Mouse (Mus musculus) adrenal gland, postnatal 4 days (tissue): ENCODE data around the gene Fbxw11. TPM values are rescaled to one million over a fixed set of nuclear protein-coding genes. Genes with fewer than 3 reads are reported as not detected.
"Not testable (repeated sequence)": the region's sequence is repeated elsewhere in the genome, so short reads cannot be mapped to it uniquely, and the experiment has no call there.

Experiments
- DNase-seq, 2 experiments: peaks; one replicate each; pipeline ENCODE4 v3.0.0; 2021 to 2022; ENCODE audit warnings: low spot score in 2 of 2, mixed read lengths in 2 of 2
- long read RNA-seq, 2 experiments: library from polyadenylated mRNA; stranded (forward); transcript quantifications; one replicate each; pipeline ENCODE4 v2.0.0; 2021
- total RNA-seq, 2 experiments: library from RNA; stranded (reverse); gene quantifications; 2 replicates each; pipeline ENCODE4 v1.2.3; 2021

Gene Fbxw11
- 100 to 1,000 TPM; 110 to 111 TPM for total RNA-seq
- long read RNA-seq, experiment 1, partial matches to known transcripts: 10 of 16 reads
- long read RNA-seq, experiment 1, other reads (novel, unspliced or antisense): 5 of 16 reads
- long read RNA-seq, experiment 2, full-length matches to known transcripts: 17 of 80 reads
- long read RNA-seq, experiment 2, partial matches to known transcripts: 34 of 80 reads
- long read RNA-seq, experiment 2, other reads (novel, unspliced or antisense): 29 of 80 reads

DNA sequence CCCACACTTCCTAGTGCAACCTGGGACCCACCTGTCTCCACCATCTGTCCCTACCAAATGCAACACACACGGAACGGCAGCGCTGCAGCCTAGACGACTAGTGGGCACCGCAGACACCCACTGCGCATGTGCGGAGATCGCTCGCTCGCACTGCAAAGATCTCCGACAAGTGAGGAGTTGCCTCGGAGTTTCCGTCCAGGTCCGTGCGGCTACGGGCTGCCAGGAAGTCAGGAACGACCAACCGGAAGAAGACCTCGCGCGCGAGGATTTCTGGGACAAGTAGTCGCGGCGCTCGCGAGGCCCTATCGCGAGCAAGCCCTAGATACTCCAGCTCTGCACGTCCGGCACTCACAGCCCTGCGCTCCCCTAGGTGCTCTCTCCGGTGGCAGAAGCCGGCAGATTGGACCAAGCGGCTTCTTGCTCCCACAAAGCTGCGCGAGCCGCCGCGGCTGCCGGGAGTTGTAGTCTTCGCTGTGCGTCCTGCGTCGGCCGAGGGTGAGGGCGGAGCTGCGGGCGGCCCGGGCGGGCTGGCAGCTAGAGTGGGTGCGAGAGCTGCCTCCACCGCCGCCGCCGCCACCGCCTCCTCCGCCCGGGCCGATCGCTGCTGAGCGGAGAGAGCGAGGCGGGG lies at the start of gene Fbxw11:
TSS of gene Fbxw11 (plus strand) at position 476 of the 628 bp plus-strand sequence.
- peak; percentile 77 to 93 for DNase-seq

DNA sequence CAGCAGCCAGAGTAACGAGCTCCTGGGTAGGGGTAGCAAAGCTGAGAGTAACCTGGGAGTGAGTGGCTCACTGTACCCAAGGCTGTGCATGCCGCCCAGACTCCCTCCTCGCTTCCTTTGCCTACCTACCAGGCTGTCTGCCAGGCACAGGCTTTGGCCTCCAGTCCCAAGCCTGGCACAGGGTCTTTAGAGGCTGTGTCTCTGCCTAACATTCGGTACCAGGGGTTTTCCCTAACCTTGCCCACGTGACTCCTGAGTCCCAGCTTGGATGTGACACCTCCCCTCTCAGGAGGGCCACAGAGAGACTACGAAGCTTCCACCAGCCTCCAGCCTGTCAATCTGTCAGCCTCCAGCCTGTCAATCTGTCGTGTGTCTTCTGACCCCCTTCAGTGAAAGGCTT lies 49.4 kb upstream of the Fbxw11 start:
- DNase-seq: no peak

DNA sequence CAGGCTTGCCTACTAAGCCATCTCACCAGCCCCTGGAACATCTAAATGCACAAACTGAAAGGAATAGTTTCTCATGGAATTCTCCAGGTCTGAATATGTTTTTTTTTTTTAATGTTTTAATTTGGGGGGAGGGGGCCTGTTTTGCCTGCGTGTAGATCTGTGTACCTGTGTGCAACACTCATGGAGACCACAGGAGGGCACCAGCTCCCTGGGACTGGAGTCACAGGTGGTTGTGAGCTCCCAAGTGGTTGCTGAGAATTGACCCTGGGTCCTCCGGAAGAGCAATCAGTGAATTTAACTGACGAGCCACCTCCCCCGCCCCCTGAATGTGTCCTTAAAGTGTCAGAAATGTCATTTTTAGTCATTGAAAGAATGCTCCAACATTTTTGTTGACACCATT lies 48.4 kb upstream of the Fbxw11 start:
- no peak for DNase-seq

GRCm38 (mm10) chr11:32600371-32600770 lies 42.2 kb upstream of the Fbxw11 start:
- DNase-seq: no peak

DNA sequence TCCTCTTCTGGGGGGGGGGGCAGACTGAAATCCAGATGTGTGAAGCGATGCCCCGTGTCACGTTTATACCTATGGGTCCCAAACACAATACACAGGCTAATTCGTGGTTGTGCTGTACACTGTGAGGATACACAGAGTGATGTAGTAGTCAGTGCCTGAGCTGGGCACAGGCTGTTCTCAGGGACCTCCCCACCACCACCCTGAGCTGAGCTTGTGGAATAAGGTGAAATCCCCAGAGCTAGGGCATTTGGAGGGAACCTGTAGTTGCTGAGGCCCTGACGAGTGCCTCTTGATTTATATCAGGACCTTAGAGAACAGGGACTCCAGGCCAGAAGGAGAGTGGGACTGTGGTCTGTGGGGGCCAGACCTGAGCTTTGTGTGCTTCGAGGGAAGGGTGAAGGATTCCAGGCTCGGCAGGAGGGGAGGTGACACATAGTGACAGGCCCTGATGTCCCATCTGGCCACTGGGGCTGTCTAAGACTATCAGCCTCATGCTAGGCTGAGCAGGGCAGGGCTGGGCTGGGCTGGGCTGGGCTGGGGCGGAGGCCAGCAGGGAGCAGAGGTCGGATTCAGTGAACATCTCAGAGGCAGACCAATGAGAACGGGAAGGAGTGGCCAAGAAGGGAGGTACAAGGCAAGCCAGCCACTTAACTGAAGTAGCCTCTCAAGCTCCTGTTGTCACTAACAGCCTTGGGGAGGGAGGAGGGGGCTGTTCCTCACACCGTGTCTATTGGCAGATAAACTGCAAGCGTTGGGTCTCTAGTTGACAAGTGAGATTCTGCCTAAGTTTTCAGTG lies 40.8 kb upstream of the Fbxw11 start:
- DNase-seq: no peak

DNA sequence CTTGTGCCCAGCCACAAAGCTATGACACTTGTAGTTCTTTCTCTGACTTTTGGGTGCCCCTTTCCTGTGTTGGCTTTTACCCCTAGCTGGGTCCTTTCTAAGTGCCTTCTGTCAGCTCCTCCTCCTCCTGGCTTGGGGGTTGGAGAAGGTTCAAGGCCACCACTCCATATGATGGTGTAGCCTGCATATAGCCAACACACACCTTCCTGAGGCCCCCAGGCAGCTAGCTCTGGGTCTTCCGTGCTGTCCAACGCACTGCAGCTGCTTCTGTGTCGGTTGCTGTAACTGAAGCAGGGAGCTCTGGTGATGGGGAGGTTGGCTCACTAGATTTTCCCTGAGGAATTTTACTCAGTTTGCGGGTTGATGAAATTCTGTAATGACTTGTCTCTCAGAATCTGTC lies 37.9 kb upstream of the Fbxw11 start:
- no peak for DNase-seq

GRCm38 (mm10) chr11:32605131-32605860 lies 37.2 kb upstream of the Fbxw11 start:
- no peak for DNase-seq

DNA sequence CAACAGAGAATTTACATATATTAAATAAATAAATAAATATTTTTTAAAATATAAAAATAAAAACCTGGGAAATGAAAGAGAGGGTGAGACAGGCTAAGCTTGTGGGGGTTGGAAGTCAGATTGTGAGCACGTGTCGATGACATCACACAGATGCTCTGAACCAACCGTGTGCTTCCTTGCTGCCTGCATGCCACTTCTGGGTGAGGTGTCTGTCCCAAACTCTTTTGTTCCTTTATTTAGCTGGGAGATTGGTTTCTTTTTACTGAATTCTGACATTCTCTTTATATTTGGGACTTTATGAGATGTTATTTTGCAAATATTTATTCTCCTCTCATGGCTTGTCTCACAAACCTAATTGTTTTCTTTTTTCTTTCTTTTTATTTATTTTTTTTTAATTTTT lies 36.6 kb upstream of the Fbxw11 start:
- no peak for DNase-seq

- DNase-seq: no peak
Observed at GRCm38 (mm10) chr11:32607319-32607718, 35.2 kb upstream of the Fbxw11 start.

GRCm38 (mm10) chr11:32610616-32611015 lies 31.9 kb upstream of the Fbxw11 start:
- DNase-seq: no peak

DNA sequence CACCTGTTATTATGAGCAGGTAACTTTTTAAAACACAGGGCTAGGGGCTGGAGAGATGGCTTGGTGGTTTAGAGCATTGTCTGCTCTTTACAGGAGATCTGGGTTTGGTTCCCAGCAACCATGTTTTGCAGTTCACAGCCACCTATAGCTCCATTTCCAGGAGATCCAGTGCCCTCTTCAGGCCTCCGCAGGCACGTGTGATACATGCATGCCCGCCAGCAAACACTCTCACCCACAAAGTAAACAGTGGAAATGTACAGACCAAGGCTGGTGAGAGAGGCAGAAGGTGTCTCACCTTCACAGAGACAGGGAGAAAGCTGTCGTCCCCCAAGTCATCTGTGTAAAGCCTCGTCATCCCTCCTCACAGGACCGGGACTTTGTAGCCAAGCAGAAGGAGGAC lies 30.2 kb upstream of the Fbxw11 start:
- no peak for DNase-seq

GRCm38 (mm10) chr11:32614463-32614862 lies 28.1 kb upstream of the Fbxw11 start:
- no peak for DNase-seq

GRCm38 (mm10) chr11:32615561-32615960 lies 27.0 kb upstream of the Fbxw11 start:
- no peak for DNase-seq

- DNase-seq: no peak
Observed at GRCm38 (mm10) chr11:32616091-32616490, 26.4 kb upstream of the Fbxw11 start.

GRCm38 (mm10) chr11:32618036-32618435 lies 24.5 kb upstream of the Fbxw11 start:
- DNase-seq: no peak

DNA sequence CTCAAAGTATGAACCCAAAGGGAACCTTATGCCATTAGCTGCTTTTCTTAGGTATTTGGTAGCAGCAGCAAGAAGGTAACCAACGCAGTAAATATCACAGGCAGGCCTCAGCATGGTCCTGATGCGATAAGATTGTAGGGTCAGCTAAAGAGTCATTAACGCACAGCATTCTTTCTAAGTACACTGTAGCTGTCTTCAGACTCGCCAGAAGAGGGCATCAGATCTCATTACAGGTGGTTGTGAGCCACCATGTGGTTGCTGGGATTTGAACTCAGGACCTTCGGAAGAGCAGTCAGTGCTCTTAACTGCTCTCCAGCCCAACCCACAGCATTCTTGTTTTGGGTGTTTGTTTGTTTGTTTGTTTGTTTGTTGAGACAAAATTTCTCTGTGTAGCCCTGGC lies 23.9 kb upstream of the Fbxw11 start:
- not testable (repeated sequence) for DNase-seq

DNA sequence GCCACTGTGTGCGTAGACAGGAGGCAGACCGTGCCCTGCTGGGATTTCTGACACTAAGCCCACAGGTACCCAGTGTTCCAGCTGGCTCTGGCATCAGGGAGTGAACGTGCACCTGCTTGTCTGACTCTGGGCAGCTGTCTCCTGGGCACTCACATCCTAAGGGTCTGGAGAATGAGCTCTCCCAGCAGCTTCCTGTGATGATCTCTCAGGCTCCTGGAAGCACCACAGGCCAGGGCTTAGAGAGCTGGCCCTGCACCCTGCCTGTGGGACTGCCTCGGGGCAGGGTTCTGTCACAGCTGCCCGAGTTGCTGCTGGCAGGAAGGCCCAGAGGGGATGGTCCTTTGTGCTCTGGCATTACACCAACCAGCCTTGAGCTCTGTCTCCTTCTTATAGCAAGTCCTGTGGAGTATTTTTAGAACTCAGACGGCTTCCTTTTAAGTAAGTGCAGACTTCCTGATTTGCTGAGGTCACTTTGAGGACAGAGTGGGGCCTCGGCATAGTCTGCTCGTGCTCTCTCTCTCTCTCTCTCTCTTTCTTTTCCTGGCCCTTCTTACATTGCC lies 23.2 kb upstream of the Fbxw11 start:
- DNase-seq: no peak

GRCm38 (mm10) chr11:32619866-32620456 lies 22.6 kb upstream of the Fbxw11 start:
- no peak for DNase-seq

GRCm38 (mm10) chr11:32621831-32622478 lies 20.6 kb upstream of the Fbxw11 start:
- DNase-seq: no peak

DNA sequence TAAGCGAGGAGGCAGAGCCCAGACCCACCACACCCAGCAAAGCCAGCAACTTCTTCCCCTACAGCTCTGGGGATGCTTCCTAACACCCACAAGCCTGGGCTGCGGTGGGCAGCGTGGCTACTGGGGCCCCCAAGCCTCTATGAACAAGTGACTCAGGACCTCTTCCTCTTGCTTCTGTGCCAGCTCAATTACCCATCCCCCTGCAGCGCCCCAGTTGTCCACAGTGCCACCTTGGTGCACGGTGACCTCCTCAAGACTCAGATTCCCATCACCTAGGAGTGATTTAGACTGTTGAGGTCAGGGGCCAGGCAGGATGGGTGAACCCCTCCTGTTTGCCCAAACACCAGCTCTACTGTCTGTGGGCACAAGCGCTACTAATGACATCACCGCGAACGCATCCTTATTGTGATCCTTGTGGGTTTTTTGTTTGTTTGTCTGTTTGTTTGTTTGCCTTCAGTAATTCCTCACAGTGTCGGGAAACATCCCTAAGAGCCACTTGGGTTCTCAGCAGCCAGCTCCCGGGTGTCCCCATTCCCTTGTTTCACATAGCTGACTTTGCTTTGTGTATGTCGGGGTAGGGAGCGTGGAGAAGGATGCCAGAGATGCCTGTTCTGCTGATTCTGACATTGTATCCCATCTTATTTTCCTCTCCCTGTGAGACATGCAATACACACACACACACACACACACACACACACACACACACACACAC lies 19.9 kb upstream of the Fbxw11 start:
- no peak for DNase-seq
